Mouse (Mus musculus): ENCODE measurements around the gene 2310034G01Rik.

2310034G01Rik gene

GRCm38 (mm10) chr19:46326756-46327305 is 23.3 kb downstream of the 2310034G01Rik start, which contains the start of gene Psd:
Gene Psd (minus strand): TSS chr19:46327156.
- no peak for TF ChIP-seq GATA4 (IDR thresholded peaks at IDR 0.05; ENCODE audit: insufficient replicate concordance, low read length)

GRCm38 (mm10) chr19:46326019-46326755 is 23.9 kb downstream of the 2310034G01Rik start:
- no peak for TF ChIP-seq GATA4 (IDR thresholded peaks at IDR 0.05; ENCODE audit: insufficient replicate concordance, low read length)

- no peak for TF ChIP-seq GATA4 (IDR thresholded peaks at IDR 0.05; ENCODE audit: insufficient replicate concordance, low read length)
Observed at GRCm38 (mm10) chr19:46324918-46325317, 25.2 kb downstream of the 2310034G01Rik start.

GRCm38 (mm10) chr19:46324366-46324765 is 25.7 kb downstream of the 2310034G01Rik start:
- TF ChIP-seq GATA4 (IDR thresholded peaks at IDR 0.05; ENCODE audit: insufficient replicate concordance, low read length), result no peak

GRCm38 (mm10) chr19:46323716-46324115 is 26.4 kb downstream of the 2310034G01Rik start:
- no peak for TF ChIP-seq GATA4 (IDR thresholded peaks at IDR 0.05; ENCODE audit: insufficient replicate concordance, low read length)

- TF ChIP-seq GATA4 (IDR thresholded peaks at IDR 0.05; ENCODE audit: insufficient replicate concordance, low read length), result no peak
Observed at GRCm38 (mm10) chr19:46322996-46323572, 27.0 kb downstream of the 2310034G01Rik start.

- TF ChIP-seq GATA4 (IDR thresholded peaks at IDR 0.05; ENCODE audit: insufficient replicate concordance, low read length), result no peak
Observed at GRCm38 (mm10) chr19:46322144-46322995, 27.7 kb downstream of the 2310034G01Rik start.

- TF ChIP-seq GATA4 (IDR thresholded peaks at IDR 0.05; ENCODE audit: insufficient replicate concordance, low read length), result no peak
Observed at GRCm38 (mm10) chr19:46321101-46321943, 28.8 kb downstream of the 2310034G01Rik start.

- no peak for TF ChIP-seq GATA4 (IDR thresholded peaks at IDR 0.05; ENCODE audit: insufficient replicate concordance, low read length)
Observed at GRCm38 (mm10) chr19:46320076-46320785, 29.9 kb downstream of the 2310034G01Rik start.

- TF ChIP-seq GATA4 (IDR thresholded peaks at IDR 0.05; ENCODE audit: insufficient replicate concordance, low read length), result no peak
Observed at GRCm38 (mm10) chr19:46318586-46319378, 31.3 kb downstream of the 2310034G01Rik start.

GRCm38 (mm10) chr19:46318031-46318471 is 32.1 kb downstream of the 2310034G01Rik start:
- TF ChIP-seq GATA4 (IDR thresholded peaks at IDR 0.05; ENCODE audit: insufficient replicate concordance, low read length), result no peak

GRCm38 (mm10) chr19:46317546-46317885 is 32.6 kb downstream of the 2310034G01Rik start:
- no peak for TF ChIP-seq GATA4 (IDR thresholded peaks at IDR 0.05; ENCODE audit: insufficient replicate concordance, low read length)
